Mouse (Mus musculus) liver, embryonic 11.5 days (tissue): Measurements from ENCODE around the gene Calhm3. TPM values are rescaled to one million over a fixed set of nuclear protein-coding genes. Genes with fewer than 3 reads are reported as not detected.

Experiments used
- ATAC-seq: fragments of 200-750 bp; cut with Nextera tagmentation; replicated peaks from 2 replicates; pipeline ENCODE4 v1.8.0; 2017; ENCODE audit warnings: moderate number of reproducible peaks, mild to moderate bottlenecking, moderate TSS enrichment, moderate library complexity; ENCODE audit not compliant: low FRiP score
- DNase-seq: peaks from one replicate; pipeline ENCODE4 v3.0.0-alpha.2; 2017; ENCODE audit warnings: low spot score
- H3K27ac ChIP-seq: fragments of 300-500 bp; sonication (generic); 2 replicates; pipeline ENCODE4 v1.5.1; 2014; ENCODE audit warnings: mild to moderate bottlenecking, low read depth, low read length, control low read depth
- H3K27me3 ChIP-seq: fragments of 300-500 bp; sonication (generic); replicated peaks from 2 replicates; pipeline ENCODE4 v1.6.1; 2014; ENCODE audit warnings: low read length, mixed read lengths; ENCODE audit not compliant: control insufficient read depth, insufficient read depth
- H3K36me3 ChIP-seq: fragments of 300-500 bp; sonication (generic); 2 replicates; pipeline ENCODE4 v1.6.1; 2014; ENCODE audit warnings: mild to moderate bottlenecking, low read length, moderate library complexity, mixed read lengths; ENCODE audit not compliant: control insufficient read depth, insufficient read depth
- H3K4me1 ChIP-seq: fragments of 300-500 bp; sonication (generic); replicated peaks from 2 replicates; pipeline ENCODE4 v1.6.1; 2014; ENCODE audit warnings: low read length, mixed read lengths; ENCODE audit not compliant: control insufficient read depth, insufficient read depth
- H3K4me2 ChIP-seq: fragments of 300-500 bp; sonication (generic); 2 replicates; pipeline ENCODE4 v1.6.1; 2014; ENCODE audit warnings: mild to moderate bottlenecking, control low read depth, moderate library complexity
- H3K4me3 ChIP-seq: fragments of 300-500 bp; sonication (generic); 2 replicates; pipeline ENCODE4 v1.5.1; 2014; ENCODE audit warnings: low read depth, low read length, control low read depth
- H3K9ac ChIP-seq: fragments of 300-500 bp; sonication (generic); 2 replicates; pipeline ENCODE4 v1.6.1; 2014; ENCODE audit warnings: low read depth, low read length, control low read depth
- H3K9me3 ChIP-seq: fragments of 300-500 bp; sonication (generic); 2 replicates; pipeline ENCODE4 v1.6.1; 2016; ENCODE audit warnings: low read length, inconsistent platforms, mixed read lengths; ENCODE audit not compliant: control insufficient read depth
- WGBS: fragments of 180-500 bp; shearing (Covaris S2); extraction: QIAGEN DNeasy Blood & Tissue Kit; methylation state at CpG from one replicate; pipeline ENCODE4 v1.1.7; 2014; 5-methylcytosine and 5-hydroxymethylcytosine counted together
- polyA plus RNA-seq: library from polyadenylated mRNA; unstranded; fragments of >200 nt; fragmentation: Nextera tagmentation; extraction: Ambion mirVana; gene quantifications from 2 replicates; pipeline ENCODE4 v1.2.1, GENCODE M21; 2014

Calhm3 gene
- not detected in 2 replicates for polyA plus RNA-seq

DNA sequence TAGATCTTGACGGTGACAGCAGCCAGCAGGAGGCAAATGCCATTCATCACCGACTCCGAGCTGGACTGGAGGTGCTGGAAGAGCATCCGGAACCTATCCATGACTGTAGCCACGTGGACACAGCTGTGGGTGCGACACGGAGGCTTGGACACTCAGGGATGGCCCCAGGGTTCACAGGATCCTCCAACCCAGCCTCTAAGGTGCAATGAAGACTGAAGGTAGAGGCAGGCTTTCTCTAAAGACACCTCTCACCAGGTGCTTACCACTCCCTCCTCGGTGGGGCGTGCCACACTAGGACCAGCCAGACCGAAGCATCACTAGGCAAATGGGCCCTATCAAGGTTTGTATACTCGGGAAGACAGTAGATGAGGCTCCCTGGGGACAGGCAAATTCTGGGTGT, at the start of gene Calhm3:
Gene Calhm3 (minus strand): TSS at position 101 of the 400 bp plus-strand sequence.
- H3K27ac ChIP-seq, result no peak within 1 kb of the TSS
- H3K9me3 ChIP-seq, result no peaks in the 10 kb centered on the region
- no peaks in the 10 kb centered on the region for H3K4me1 ChIP-seq
- WGBS, result 70% methylated on average over 11 of the region's 11 CpGs
- no peaks in the 10 kb centered on the region for H3K27me3 ChIP-seq
- H3K4me2 ChIP-seq, result no peak within 1 kb of the TSS
- ATAC-seq (no peak), DNase-seq (no peak)
- no peak within 1 kb of the TSS for H3K4me3 ChIP-seq
- H3K36me3 ChIP-seq, result no peaks in the 10 kb centered on the region
- H3K9ac ChIP-seq, result no peak within 1 kb of the TSS

DNA sequence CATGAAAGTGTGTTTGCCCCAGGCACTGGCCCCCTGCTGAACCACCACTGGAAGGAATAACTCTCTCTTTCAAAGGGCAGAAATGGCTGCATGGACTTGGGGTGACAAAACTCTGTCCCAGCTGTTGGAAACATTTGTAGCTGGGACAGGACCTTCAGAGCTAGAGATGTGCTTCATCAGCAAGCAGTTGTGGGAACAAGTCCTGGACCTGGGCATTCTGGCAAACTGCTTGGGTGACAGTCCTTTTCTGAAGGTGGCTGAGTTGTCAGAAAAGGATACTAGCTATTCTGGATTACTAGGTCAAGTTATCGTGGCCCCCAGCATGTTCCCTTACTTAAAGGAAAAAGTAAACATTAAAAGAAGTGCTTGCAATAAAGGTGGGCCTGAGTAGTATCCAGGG, 48.6 kb upstream of the Calhm3 start:
- Histone ChIP-seq H3K4me3 (no peak overlapping the region), H3K27me3 (no peaks in the 10 kb centered on the region), H3K4me1 (no peaks in the 10 kb centered on the region), H3K9ac (no peak overlapping the region), H3K4me2 (no peak overlapping the region), H3K27ac (no peak overlapping the region), H3K9me3 (no peaks in the 10 kb centered on the region), H3K36me3 (no peaks in the 10 kb centered on the region)
- ATAC-seq (no peak), DNase-seq (no peak)
- 69% methylated on average over 1 of the region's 1 CpGs for WGBS

DNA sequence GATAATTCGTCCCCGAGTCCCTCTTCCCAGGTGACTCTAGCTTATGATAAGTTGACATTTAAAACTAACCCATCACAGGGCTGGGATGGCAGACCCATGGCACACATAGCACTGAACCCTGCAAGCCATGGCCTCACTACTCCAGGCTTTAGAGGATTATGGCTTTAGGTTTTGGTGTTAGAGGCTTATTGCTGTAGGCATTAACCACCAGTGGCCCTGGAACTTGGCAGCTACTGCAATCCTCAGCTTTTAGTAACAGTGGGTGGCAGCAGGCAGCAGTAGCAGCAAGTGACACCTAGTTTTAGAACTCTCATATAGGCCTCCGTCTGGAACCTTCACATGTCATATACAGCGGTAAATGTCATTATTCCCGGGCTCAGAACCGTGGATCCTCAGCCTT, 47.1 kb upstream of the Calhm3 start:
- Histone ChIP-seq H3K4me2 (no peak overlapping the region), H3K9me3 (no peaks in the 10 kb centered on the region), H3K27ac (no peak overlapping the region), H3K36me3 (no peaks in the 10 kb centered on the region), H3K4me1 (no peaks in the 10 kb centered on the region), H3K4me3 (no peak overlapping the region), H3K27me3 (no peaks in the 10 kb centered on the region), H3K9ac (no peak overlapping the region)
- ATAC-seq (no peak), DNase-seq (no peak)
- 74% methylated on average over 6 of the region's 6 CpGs for WGBS

- Histone ChIP-seq H3K4me2 (no peak overlapping the region), H3K27me3 (no peaks in the 10 kb centered on the region), H3K4me3 (no peak overlapping the region), H3K4me1 (no peaks in the 10 kb centered on the region), H3K36me3 (no peaks in the 10 kb centered on the region), H3K9me3 (no peaks in the 10 kb centered on the region), H3K9ac (no peak overlapping the region), H3K27ac (no peak overlapping the region)
- ATAC-seq, result no peak
- WGBS, result 89% methylated on average over 6 of the region's 6 CpGs
- no peak for DNase-seq
Observed at GRCm38 (mm10) chr19:47203042-47203441, 45.5 kb upstream of the Calhm3 start.

- Histone ChIP-seq H3K36me3 (no peaks in the 10 kb centered on the region), H3K4me1 (no peaks in the 10 kb centered on the region), H3K9ac (no peak overlapping the region), H3K9me3 (no peaks in the 10 kb centered on the region), H3K27ac (no peak overlapping the region), H3K4me3 (no peak overlapping the region), H3K27me3 (no peaks in the 10 kb centered on the region), H3K4me2 (no peak overlapping the region)
- ATAC-seq, result no peak
- no peak for DNase-seq
- 61% methylated on average over 6 of the region's 6 CpGs for WGBS
Observed at GRCm38 (mm10) chr19:47202429-47202828, 44.9 kb upstream of the Calhm3 start.

- Histone ChIP-seq H3K4me1 (no peaks in the 10 kb centered on the region), H3K27ac (no peak overlapping the region), H3K4me3 (no peak overlapping the region), H3K9ac (no peak overlapping the region), H3K4me2 (no peak overlapping the region), H3K36me3 (no peaks in the 10 kb centered on the region), H3K9me3 (no peaks in the 10 kb centered on the region), H3K27me3 (no peaks in the 10 kb centered on the region)
- 62% methylated on average over 12 of the region's 12 CpGs for WGBS
- DNase-seq (no peak), ATAC-seq (no peak)
Observed at GRCm38 (mm10) chr19:47201972-47202371, 44.4 kb upstream of the Calhm3 start.

- ATAC-seq (no peak), DNase-seq (no peak)
- no peaks in the 10 kb centered on the region for H3K4me1 ChIP-seq
- H3K27me3 ChIP-seq, result no peaks in the 10 kb centered on the region
- no peak overlapping the region for H3K4me3 ChIP-seq
- H3K9ac ChIP-seq, result no peak overlapping the region
- no peak overlapping the region for H3K27ac ChIP-seq
- 75% methylated on average over 13 of the region's 13 CpGs for WGBS
- no peak overlapping the region for H3K4me2 ChIP-seq
- no peaks in the 10 kb centered on the region for H3K9me3 ChIP-seq
- H3K36me3 ChIP-seq, result no peaks in the 10 kb centered on the region
Observed at GRCm38 (mm10) chr19:47198671-47199350, 41.2 kb upstream of the Calhm3 start.

DNA sequence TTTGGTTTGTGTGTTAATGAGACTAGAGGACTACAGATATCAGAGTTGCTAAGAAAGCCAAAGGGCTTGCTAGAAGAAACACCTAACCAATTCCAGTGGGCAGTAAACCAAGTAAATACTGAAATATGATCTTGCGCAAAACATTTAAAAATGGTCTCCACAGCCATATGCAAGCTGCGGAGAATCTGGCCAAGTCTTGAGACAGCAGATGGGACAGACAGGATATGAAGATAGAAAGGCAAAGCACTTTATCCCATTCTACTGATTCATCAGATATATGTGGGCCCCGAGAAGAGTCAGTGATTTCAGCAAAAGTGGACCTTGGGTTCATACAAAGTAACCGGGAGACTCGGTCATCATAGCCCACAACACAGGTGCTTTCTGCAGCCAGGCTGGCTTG, 34.6 kb upstream of the Calhm3 start:
- Histone ChIP-seq H3K4me2 (no peak overlapping the region), H3K36me3 (no peaks in the 10 kb centered on the region), H3K9me3 (no peaks in the 10 kb centered on the region), H3K27ac (no peak overlapping the region), H3K4me3 (no peak overlapping the region), H3K9ac (no peak overlapping the region), H3K4me1 (no peaks in the 10 kb centered on the region), H3K27me3 (no peaks in the 10 kb centered on the region)
- ATAC-seq (no peak), DNase-seq (no peak)
- WGBS, result 93% methylated on average over 5 of the region's 5 CpGs

- H3K4me2 ChIP-seq, result no peak overlapping the region
- H3K4me1 ChIP-seq, result no peaks in the 10 kb centered on the region
- 80% methylated on average over 11 of the region's 11 CpGs for WGBS
- no peak overlapping the region for H3K9ac ChIP-seq
- ATAC-seq (no peak), DNase-seq (no peak)
- H3K27ac ChIP-seq, result no peak overlapping the region
- H3K27me3 ChIP-seq, result no peaks in the 10 kb centered on the region
- H3K4me3 ChIP-seq, result no peak overlapping the region
- no peaks in the 10 kb centered on the region for H3K9me3 ChIP-seq
- H3K36me3 ChIP-seq, result no peaks in the 10 kb centered on the region
Observed at GRCm38 (mm10) chr19:47188515-47189128, 31.1 kb upstream of the Calhm3 start.
